Mouse (Mus musculus): ENCODE measurements at regions not wholly inside any gene's neighbourhood (a gene's known extent, or its start where the extent isn't known, plus 50 kb on each side); places are given as distances from the start of the nearest gene placed in this dataset.

DNA sequence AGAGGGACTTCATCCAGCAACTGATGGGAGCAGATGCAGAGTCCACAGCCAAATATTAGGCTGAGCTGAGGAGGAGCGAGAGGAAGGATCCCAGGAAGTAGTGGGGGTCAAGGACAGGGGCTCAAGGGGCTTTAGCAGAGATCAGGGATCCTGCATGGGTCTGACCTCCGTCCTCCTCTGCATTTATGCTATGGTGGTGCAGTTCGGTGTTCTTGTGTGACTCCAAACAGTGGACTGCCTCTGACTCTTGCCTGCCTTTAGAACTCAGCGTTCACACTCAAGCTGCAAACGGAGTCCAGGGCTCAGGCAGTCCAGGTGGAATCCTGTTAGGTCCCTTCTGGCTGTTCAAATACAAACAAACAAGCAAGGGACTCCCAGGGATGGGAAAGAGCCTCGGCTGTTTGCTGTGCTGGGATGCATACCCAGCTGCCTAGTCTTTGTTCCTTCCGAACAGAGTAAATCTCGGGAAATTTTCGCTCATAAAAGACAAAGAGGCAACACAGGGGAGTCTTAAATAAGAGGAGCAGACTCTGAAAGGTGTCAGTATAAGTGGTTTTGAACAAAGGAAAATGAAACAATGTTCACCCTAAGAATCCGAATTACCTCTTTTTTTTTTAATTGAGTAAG lies 1042.9 kb downstream of the Robo2 start:
- no peak for TF ChIP-seq POLR2A (IDR thresholded peaks at IDR 0.05; ENCODE audit: borderline replicate concordance, extremely low read depth, insufficient read depth, insufficient read length, poor library complexity, severe bottlenecking)
- no peak for TF ChIP-seq CTCF (IDR thresholded peaks at IDR 0.05; ENCODE audit: borderline replicate concordance, extremely low read depth, insufficient read depth, insufficient read length)

Data from brain, embryonic 14.5 days (tissue).